Mouse (Mus musculus) gastrocnemius, postnatal 36 days (tissue): ENCODE measurements around the gene Adipor2. TPM values are rescaled to one million over a fixed set of nuclear protein-coding genes. Genes with fewer than 3 reads are reported as not detected.
"Not testable (repeated sequence)": the region's sequence is repeated elsewhere in the genome, so short reads cannot be mapped to it uniquely, and the experiment has no call there.

Experiments
- DNase-seq, 2 experiments: peaks; one replicate each; pipeline ENCODE4 v3.0.0; 2022
- intact Hi-C: fragments of 180-260 bp; cut with DNase I; formaldehyde crosslinking; loops from one replicate; pipeline ENCODE4 v1.15.1; 2025
- long read RNA-seq, 2 experiments: library from polyadenylated mRNA; stranded (forward); transcript quantifications; one replicate each; pipeline ENCODE4 v2.0.0; 2021
- total RNA-seq, 2 experiments: library from RNA; stranded (reverse); gene quantifications; 2 replicates each; pipeline ENCODE4 v1.2.3; 2021

The Adipor2 gene
- total RNA-seq, result 10 to 100 TPM; 73.0 to 80.6 TPM
- long read RNA-seq, experiment 1, partial matches to known transcripts, result 2 of 70 reads
- long read RNA-seq, experiment 1, other reads (novel, unspliced or antisense), result 64 of 70 reads
- long read RNA-seq, experiment 2, transcript Adipor2-202 (8 exons, 3,489 nt), result major isoform, 9 of 89 reads
- long read RNA-seq, experiment 2, partial matches to known transcripts, result 2 of 89 reads
- long read RNA-seq, experiment 2, other reads (novel, unspliced or antisense), result 78 of 89 reads

GRCm38 (mm10) chr6:119417354-119417753 lies at the start of gene Adipor2:
TSS of gene Adipor2 (minus strand) at chr6:119417704.
- DNase-seq, result peak; percentile 52 to 71
- intact Hi-C loops, result no loop called here

GRCm38 (mm10) chr6:119466161-119466560 lies 48.7 kb upstream of the Adipor2 start:
- intact Hi-C loops, result no loop called here
- no peak for DNase-seq

GRCm38 (mm10) chr6:119460391-119460790 lies 42.9 kb upstream of the Adipor2 start:
- intact Hi-C loops, result no loop called here
- no peak for DNase-seq

DNA sequence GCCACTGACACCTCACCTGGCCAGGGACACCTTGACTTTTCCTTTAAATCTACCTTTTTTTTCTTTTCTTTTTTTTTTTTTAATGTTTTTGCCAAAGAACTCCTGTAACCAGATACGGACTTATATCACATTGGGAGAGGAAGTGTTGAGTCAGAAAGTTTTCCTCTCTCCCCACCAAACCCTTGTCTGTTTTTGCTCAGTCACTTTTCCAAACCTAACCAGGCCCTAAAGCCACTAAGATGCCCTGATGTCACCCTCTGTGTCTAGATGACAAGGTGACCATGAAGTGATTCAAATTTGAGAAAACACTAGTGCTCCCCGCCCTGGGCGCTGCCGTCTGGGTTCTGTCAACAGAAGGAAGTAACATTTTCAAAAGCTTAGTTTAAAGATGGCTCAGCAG lies 41.5 kb upstream of the Adipor2 start:
- intact Hi-C loops, result no loop called here
- no peak for DNase-seq

DNA sequence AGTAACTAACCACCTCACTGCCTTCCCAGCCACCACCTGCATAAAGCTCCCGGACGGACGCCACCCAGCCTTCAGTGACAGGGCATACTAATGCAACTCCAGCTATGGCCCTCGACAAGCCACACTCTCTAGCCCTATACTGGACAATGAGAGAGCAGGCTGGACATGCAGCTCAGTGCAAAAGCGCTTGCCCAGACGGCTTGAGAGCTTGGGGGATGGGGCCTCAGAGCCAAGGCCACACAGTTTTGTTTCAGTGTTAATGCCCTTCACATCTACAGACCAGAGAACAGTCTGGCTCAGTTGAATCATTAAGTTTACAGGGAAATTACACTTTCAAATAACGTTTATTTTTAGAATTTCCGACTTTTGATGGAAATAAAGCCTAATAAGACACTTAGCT lies 40.7 kb upstream of the Adipor2 start:
- no peak for DNase-seq
- intact Hi-C loops, result no loop called here

- intact Hi-C loops, result no loop called here
- peak in 1 of 2 experiments; percentile 27 for DNase-seq
These were observed 34.5 kb upstream of the Adipor2 start for GRCm38 (mm10) chr6:119451981-119452499.

DNA sequence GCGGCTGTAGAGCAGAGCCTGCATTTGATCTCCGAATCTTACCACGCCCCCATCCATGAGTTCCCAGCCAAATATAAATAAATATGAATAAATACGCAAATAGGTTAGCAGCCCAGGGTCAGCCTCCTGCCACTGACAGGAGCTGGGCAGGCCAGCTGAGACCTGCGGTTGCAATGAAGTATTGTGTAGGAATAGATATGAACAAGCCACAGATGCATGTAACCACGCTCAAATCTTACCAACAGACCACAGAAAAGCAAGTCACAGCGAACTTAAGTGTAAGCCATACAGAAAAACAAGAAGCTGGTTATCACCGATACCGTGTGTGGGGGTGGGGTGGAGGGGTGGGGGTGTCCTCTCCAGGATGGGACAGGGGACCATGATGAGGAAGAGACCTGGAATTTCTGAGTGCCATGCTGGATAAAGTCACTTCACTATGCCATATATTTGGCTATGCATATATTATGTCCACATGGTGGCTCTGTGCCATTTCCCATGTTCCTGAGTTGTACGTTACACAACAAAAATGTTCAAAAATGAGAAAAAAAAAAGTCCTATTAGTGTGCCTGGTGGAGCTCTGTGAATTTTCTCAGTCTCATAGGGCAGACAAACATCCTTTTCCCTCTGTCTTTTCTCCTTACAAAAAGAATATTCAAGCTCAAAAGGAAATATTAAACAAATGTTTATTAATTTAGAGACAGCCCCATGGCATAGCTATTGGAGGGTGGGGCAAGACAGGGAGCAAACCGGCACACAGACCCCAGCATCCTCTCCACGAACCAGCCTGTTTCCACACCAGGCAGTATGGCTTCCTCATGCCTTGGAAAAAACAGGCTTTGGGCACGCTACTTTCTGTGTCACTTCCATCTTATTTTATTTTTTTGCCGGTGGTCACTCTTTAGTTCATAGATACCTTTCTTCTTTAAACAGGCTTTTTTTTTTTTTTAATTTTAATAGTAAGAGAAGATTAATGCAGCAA lies 33.8 kb upstream of the Adipor2 start:
- DNase-seq, result no peak
- intact Hi-C loops, result no loop called here

DNA sequence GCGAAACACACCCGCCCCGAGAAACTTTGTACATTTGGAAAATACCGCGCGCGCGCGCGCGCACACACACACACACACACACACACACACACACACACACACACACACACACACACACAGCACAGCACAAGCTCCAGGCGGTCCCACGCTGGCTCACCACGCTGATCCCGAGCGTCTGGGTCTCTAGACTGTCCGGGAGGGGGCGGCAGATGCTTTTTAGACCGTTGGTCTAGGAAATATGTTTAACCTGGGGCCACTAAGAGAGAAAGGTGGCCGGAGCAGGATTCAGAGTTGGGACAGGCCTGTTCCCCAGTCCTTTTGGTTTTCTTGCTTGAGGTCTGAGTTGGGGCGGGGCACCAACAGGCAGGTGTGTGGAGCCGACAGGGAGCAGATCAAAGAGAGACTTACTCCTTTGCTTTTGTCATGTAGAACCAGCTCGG lies 31.6 kb upstream of the Adipor2 start:
- peak; percentile 37 to 56 for DNase-seq
- intact Hi-C loops, result loop anchor here (10.0 kb wide), 1 partner anchor 804 kb away; no protein-coding TSS in a partner anchor

DNA sequence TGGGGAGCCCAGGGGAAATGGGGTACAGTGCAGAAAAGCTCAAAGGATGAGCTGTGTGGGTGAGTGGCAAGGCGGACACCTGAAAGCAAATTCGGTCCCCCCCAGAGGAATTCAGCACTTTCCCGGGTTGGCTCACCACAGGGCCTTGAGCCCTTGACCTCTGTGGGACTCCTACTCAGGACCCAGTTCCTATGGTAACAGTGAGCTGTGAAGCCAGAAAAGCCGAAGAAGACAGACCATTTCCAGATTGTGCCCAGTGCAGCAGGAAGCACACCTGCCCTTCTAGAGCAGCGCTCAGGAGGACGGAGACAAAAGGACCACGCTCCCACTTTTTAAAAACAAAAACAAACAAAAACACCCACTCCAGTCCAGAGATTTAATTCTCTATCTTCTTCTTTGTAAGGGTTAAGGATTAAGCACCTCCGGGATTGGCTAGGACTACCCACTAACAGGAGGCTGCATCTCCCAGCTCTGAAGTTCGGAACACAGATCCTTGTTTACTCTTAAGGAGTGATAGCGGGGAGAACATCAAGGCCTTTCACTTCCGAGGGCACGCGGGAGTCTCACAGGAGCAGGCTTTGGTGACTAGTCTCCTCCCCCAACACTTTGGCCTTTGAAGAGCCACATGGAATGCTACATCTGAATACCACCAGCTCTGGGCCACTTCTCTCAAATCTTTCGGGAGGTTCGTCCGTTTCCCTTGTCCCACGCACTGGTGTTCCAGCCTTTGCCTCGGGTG lies 31.0 kb upstream of the Adipor2 start:
- DNase-seq, result no peak
- intact Hi-C loops, result loop anchor here (10.0 kb wide), 1 partner anchor 804 kb away; no protein-coding TSS in a partner anchor

DNA sequence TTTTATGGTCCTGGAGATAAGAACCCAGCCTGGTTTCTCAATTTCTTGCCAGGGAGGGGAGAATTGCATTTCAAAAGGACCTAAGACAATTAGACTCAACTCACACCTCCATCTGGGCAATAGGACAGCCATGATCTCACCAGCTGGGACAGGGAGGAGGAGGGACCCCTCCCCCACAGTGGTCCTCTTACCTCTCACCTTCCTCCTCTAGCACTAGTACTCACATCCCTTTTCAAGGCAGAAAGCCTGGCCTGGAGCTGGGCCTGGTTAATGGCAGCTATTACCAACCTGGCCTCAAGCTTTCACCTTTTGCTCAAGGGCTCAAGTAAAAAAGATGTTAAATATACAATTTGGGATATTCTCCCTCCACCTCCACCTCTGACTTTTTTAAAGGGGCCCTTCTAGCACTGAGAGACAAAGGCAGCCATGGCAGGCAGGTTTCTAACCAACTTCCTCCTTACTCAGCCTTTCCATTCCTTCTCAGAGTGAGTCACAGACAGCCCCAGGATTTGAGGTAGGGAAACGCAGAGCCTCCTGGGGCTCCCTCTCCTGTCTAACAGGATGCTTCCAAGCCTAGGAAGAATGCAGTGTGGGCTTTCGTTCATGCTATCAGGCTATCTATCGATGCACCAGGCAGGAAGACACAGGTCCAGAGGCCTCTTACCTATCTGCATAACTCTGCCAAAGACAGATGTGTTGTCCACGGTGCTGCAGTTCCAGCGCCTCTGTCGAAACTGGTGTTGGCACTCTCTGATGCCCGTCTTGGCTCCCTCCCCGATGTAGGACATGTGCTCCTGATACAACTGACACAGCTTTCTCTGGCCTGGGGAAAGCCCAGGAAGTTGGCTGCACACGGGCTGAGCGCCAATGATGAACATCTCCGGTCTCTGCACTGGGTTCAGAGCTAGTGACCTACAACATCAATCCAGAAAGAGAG lies 28.4 kb upstream of the Adipor2 start:
- DNase-seq, result no peak
- intact Hi-C loops, result loop anchor here (10.0 kb wide), 1 partner anchor 801 kb away; no protein-coding TSS in a partner anchor

DNA sequence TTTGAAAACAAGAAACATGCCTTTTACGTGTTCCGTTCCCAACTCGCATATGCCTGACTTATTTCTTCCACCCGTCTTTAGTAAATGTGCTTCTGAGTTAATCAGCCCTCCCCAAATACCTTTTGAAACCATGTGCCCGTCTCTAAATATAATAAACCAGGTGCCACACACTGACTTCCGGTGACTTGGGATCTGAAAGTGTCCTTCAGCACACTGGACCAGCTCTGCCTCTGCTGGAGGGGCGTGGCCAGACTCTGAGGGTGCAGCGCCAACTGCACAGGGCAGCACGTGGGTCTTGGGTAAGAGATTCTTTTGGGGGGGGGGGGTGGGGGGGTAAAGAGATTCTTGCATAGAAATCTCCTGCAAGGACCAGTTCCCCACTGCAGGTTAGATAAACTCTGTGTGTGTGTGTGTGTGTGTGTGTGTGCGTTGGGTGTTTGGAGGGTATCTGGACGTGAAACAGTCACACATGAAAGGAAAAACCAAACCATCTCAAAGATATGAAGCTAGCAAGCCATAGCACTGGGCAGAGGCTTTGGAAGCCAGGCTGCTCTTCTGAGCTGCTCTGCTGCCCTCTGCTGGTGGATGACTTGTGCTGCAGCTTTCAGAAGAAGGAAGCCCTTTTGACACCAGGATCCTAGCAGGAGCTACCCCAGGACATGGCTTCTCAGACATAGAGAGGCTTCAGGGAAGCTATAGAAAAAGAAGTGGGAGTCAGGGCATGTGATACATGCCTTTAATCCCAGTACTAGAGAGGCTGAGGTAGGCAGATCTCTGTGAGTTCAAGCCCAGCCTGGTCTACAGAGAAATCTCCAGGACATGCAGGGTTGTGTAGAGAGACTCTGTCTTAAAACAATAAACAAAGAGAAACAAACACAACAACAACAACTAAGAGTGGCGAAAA lies 26.5 kb upstream of the Adipor2 start:
- peak; percentile 58 to 69 for DNase-seq
- intact Hi-C loops, result loop anchor here (10.0 kb wide), 1 partner anchor 799 kb away; no protein-coding TSS in a partner anchor

DNA sequence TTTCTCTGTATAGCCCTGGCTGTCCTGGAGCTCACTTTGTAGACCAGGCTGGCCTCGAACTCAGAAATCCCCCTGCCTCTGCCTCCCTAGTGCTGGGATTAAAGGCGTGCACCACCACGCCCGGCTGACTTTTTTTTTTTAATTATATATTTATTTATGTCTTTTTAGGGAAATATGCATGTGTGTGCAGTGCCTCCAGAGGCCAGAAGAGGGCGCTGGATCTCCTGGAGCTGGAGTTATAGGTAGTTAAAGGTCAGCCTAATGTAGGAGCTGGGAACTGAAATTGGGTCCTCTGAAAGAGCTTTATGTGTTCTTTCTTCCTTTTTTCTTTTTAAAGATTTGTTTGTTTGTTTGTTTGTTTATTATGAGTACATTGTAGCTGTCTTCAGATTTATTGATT lies 25.2 kb upstream of the Adipor2 start:
- intact Hi-C loops, result loop anchor here (10.0 kb wide), 1 partner anchor 798 kb away; no protein-coding TSS in a partner anchor
- DNase-seq, result not testable (repeated sequence)

DNA sequence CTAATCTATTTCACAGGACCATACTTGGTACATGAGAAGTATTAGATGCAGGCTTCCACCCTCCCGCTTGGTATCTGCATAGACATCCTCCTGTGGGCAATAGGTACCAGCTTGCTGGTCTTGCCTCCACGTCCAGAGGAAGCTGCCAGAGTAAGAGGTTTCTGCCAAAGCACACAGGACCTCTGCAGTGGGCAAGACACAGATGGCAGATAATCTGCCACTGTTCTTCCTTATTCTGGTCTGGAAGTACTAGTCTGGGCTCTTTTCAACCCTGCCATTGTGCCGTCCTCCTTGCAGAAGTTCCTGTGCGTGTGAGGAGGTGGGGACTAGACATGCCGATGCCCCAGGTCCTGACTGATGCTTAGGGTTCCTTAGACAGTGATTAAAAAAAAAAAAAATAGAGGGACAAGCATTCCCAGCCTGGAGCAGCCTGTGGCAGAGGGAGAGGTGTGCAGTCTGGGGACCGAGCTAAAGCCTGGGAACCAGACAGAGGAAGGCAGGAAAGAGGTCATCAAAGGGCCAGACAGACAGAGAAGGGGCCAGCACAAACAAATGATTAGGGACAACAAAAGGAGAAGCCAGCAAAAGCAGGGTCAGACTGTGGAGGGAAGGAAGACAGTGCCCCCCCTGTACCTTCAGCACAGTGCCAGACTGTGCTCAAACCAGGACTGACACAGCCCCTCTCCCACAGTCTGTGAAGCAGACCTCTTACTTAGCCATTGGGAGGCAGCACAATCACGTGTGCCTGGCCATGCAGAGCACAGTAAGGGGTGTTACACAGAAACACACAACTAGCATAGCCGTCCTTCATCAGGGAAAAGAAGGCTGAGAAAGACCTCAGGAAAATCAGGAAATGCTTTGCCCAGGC lies 20.6 kb upstream of the Adipor2 start:
- intact Hi-C loops, result loop anchor here (10.0 kb wide), 1 partner anchor 313 kb away; no protein-coding TSS in a partner anchor

DNA sequence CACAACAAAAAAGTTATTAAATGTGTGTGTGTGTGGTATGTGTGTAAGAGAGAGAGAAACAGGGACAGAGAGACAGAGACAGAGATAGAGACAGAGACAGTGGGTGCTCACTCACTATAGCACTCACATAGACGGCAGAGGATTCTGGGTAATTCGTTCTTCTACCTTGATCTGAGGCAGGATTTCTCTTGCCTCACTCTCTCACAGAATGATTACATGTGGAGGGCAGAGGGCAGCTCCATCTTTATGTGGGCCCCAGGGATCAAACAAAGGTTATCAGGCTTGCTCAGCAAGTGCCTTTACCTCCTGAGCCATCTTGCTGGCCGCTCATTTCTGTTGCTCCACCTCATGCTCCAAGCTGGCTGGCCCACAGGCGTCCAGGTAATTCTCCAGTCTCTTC lies 16.9 kb upstream of the Adipor2 start:
- intact Hi-C loops, result loop anchor here (5.0 to 10.0 kb wide), 3 partner anchors 82 to 310 kb away; no protein-coding TSS in a partner anchor
- DNase-seq, result no peak

More for the DNA sequence above, 20.6 kb upstream of the Adipor2 start:
- DNase-seq, result no peak

DNA sequence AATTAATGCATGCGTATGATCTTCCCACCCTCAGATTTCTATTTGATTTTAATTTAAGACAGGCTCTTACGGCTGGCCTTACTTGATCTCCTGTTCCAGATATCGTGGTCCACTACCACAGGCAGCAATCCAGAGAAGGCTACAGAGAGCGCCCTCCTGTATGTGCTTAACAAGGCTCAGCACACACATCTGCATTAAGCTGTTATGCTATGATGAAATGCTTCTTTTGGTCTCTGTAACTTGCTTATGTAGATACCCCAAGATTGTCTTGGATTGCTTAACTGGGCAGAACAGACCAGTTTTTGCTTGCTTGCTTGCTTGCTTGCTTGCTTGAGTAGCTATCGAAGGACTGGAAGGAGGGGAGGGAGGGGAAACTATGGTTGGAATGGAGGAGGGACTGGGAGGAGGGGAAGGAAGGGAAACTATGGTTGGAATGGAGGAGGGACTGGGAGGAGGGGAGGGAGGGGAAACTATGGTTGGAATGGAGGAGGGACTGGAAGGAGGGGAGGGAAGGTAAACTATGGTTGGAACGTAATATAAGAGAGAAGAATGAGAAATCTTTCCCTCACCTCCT lies 14.3 kb upstream of the Adipor2 start:
- intact Hi-C loops, result loop anchor here (5.0 to 10.0 kb wide), 3 partner anchors 80 to 307 kb away; no protein-coding TSS in a partner anchor
- no peak for DNase-seq

DNA sequence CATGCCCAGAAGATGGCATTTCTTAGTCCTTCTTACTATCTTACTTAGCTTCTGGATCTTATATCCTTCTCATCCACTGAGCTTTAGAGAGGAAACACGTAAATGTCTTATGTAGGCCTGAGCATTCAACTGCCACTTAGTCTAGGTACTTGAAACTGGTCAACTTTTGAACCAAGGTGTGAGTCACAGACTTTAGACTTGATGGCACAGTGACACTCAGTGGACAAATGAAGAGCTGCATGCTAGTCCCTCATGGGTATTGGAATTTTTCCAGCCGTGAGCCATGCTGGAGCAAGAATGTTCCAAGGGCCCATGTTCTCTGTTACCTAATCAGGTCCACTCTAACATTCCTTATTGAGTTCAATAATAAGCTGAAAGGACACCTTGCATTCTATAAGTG lies 13.0 kb upstream of the Adipor2 start:
- DNase-seq, result no peak
- intact Hi-C loops, result loop anchor here (5.0 to 10.0 kb wide), 3 partner anchors 78 to 306 kb away; no protein-coding TSS in a partner anchor
